Mouse (Mus musculus) heart, embryonic 12.5 days (tissue): ENCODE data around the gene Pkhd1. TPM values are rescaled to one million over a fixed set of nuclear protein-coding genes. Genes with fewer than 3 reads are reported as not detected.

Experiments
- ATAC-seq: fragments of 200-750 bp; cut with Nextera tagmentation; 2 replicates; pipeline ENCODE4 v1.8.0; 2017; ENCODE audit warnings: moderate TSS enrichment, moderate library complexity; ENCODE audit not compliant: insufficient number of reproducible peaks, low FRiP score
- H3K27ac ChIP-seq: fragments of 300-500 bp; sonication (generic); 2 replicates; pipeline ENCODE4 v1.5.1; 2016; ENCODE audit warnings: mild to moderate bottlenecking, moderate library complexity; ENCODE audit not compliant: poor library complexity, severe bottlenecking
- H3K27me3 ChIP-seq: fragments of 300-500 bp; sonication (generic); replicated peaks from 2 replicates; pipeline ENCODE4 v1.6.1; 2016; ENCODE audit warnings: mild to moderate bottlenecking, moderate library complexity
- H3K36me3 ChIP-seq: fragments of 300-500 bp; sonication (generic); 2 replicates; pipeline ENCODE4 v1.6.1; 2016; ENCODE audit warnings: mild to moderate bottlenecking, moderate library complexity
- H3K4me1 ChIP-seq: fragments of 300-500 bp; sonication (generic); replicated peaks from 2 replicates; pipeline ENCODE4 v1.6.1; 2016; ENCODE audit warnings: mild to moderate bottlenecking
- H3K4me2 ChIP-seq: fragments of 300-500 bp; sonication (generic); 2 replicates; pipeline ENCODE4 v1.6.1; 2016; ENCODE audit warnings: mild to moderate bottlenecking, moderate library complexity
- H3K4me3 ChIP-seq: fragments of 300-500 bp; sonication (generic); 2 replicates; pipeline ENCODE4 v1.5.1; 2016; ENCODE audit warnings: mild to moderate bottlenecking
- H3K9ac ChIP-seq: fragments of 300-500 bp; sonication (generic); 2 replicates; pipeline ENCODE4 v1.6.1; 2016; ENCODE audit warnings: mild to moderate bottlenecking, moderate library complexity
- H3K9me3 ChIP-seq: fragments of 300-500 bp; sonication (generic); replicated peaks from 2 replicates; pipeline ENCODE4 v1.6.1; 2016; ENCODE audit warnings: mild to moderate bottlenecking, moderate library complexity
- WGBS: fragments of 180-500 bp; shearing (Covaris S2); methylation state at CpG from one replicate; pipeline ENCODE4 v1.1.7; 2016; 5-methylcytosine and 5-hydroxymethylcytosine counted together
- polyA plus RNA-seq: library from polyadenylated mRNA; unstranded; fragments of >200 nt; fragmentation: Nextera tagmentation; extraction: Ambion mirVana; gene quantifications from 2 replicates; pipeline ENCODE4 v1.2.1, GENCODE M21; 2016

The Pkhd1 gene
- not detected in 2 replicates for polyA plus RNA-seq

DNA sequence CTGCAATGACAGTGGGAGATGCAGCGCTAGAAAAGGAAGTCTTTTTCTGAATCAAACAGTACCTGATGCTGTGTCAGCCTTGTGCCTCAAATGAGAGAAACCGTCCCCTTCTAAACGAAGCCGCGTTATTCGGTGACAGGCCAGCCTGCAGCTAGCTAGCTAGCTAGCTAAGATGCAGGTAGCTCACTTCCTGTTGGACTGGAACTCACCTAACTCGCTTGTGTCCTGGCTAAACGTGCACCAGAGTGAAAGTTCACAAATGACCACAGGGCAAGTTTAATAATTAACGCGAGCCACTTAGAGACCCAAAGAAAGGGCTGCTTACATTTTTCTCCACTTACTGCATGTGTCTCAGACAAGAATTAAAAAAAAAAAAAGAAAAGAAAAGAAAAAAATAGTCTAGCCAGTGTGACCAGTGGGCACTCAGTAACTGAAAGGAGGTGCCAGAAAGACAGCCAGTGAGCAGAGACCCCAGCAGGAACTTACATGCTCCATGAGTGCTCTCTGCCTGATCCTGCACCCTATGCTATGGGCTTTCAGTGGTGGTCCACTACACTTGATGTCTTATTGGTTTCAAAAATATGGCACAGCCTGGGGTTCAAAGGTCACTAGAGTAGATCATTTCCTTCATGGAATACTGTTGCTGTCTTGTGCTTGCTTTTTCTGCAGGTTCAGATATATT lies at the start of gene Pkhd1:
TSS of gene Pkhd1 (minus strand) at position 216 of the 682 bp plus-strand sequence.
- no peak for ATAC-seq
- Histone ChIP-seq H3K36me3 (no peaks in the 10 kb centered on the region), H3K4me1 (0 out of 2 replicates have a peak, but pooled peaks cover 3% of the 10 kb centered on the region), H3K9me3 (no peaks in the 10 kb centered on the region), H3K9ac (no peak within 1 kb of the TSS), H3K27me3 (no peaks in the 10 kb centered on the region), H3K4me3 (no peak within 1 kb of the TSS), H3K27ac (no peak within 1 kb of the TSS), H3K4me2 (no peak within 1 kb of the TSS)
- 76% methylated on average over 10 of the region's 10 CpGs for WGBS

GRCm38 (mm10) chr1:20667567-20667966 lies 49.7 kb upstream of the Pkhd1 start:
- Histone ChIP-seq H3K9ac (no peak overlapping the region), H3K4me1 (no peaks in the 10 kb centered on the region), H3K4me2 (no peak overlapping the region), H3K27ac (no peak overlapping the region), H3K4me3 (no peak overlapping the region), H3K36me3 (no peaks in the 10 kb centered on the region), H3K9me3 (no peaks in the 10 kb centered on the region), H3K27me3 (no peaks in the 10 kb centered on the region)
- ATAC-seq: no peak
- 67% methylated on average over 7 of the region's 7 CpGs for WGBS

- Histone ChIP-seq H3K27ac (no peak overlapping the region), H3K36me3 (no peaks in the 10 kb centered on the region), H3K4me1 (no peaks in the 10 kb centered on the region), H3K9me3 (no peaks in the 10 kb centered on the region), H3K4me3 (no peak overlapping the region), H3K4me2 (no peak overlapping the region), H3K27me3 (no peaks in the 10 kb centered on the region), H3K9ac (no peak overlapping the region)
- 85% methylated on average over 2 of the region's 2 CpGs for WGBS
- no peak for ATAC-seq
Measured at GRCm38 (mm10) chr1:20666233-20666632, 48.4 kb upstream of the Pkhd1 start.

DNA sequence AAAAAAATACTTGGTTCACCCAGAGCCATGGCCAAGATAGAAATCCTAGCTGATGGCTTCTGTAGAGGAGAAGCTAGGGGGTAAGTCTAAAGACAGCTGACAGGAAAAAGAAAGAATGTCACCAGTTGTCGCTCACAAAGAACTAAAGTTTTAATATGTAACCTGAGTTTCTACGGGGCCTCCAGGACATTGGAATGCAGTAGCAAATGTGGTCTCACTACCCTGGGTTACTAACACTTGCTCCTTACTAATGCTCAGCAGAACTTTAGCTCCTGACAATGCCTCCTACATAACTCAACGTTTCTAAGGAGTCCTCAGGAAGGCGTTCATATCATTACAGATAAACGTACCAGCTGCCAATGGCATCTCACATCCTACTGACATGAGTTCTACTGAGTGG lies 37.2 kb upstream of the Pkhd1 start:
- ATAC-seq: no peak
- no peak overlapping the region for H3K4me2 ChIP-seq
- no peaks in the 10 kb centered on the region for H3K4me1 ChIP-seq
- H3K9me3 ChIP-seq: no peaks in the 10 kb centered on the region; the same call in none of the 2 replicates
- H3K4me3 ChIP-seq: no peak overlapping the region
- H3K9ac ChIP-seq: no peak overlapping the region
- H3K27me3 ChIP-seq: no peaks in the 10 kb centered on the region
- no peak overlapping the region for H3K27ac ChIP-seq
- WGBS: 55% methylated on average over 5 of the region's 5 CpGs
- no peaks in the 10 kb centered on the region for H3K36me3 ChIP-seq

- no peaks in the 10 kb centered on the region for H3K4me1 ChIP-seq
- no peak for ATAC-seq
- H3K27me3 ChIP-seq: no peaks in the 10 kb centered on the region
- no peak overlapping the region for H3K27ac ChIP-seq
- no peak overlapping the region for H3K4me2 ChIP-seq
- no peak overlapping the region for H3K4me3 ChIP-seq
- 53% methylated on average over 6 of the region's 6 CpGs for WGBS
- no peaks in the 10 kb centered on the region; the same call in none of the 2 replicates for H3K9me3 ChIP-seq
- H3K9ac ChIP-seq: no peak overlapping the region
- no peaks in the 10 kb centered on the region for H3K36me3 ChIP-seq
Measured at GRCm38 (mm10) chr1:20653513-20654506, 35.9 kb upstream of the Pkhd1 start.

GRCm38 (mm10) chr1:20634856-20635255 lies 17.0 kb upstream of the Pkhd1 start:
- H3K27ac ChIP-seq: no peak overlapping the region
- WGBS: 68% methylated on average over 2 of the region's 2 CpGs
- H3K27me3 ChIP-seq: no peaks in the 10 kb centered on the region
- no peaks in the 10 kb centered on the region for H3K4me1 ChIP-seq
- 0 out of 2 replicates have a peak, but pooled peaks cover 3% of the 10 kb centered on the region for H3K9me3 ChIP-seq
- no peak for ATAC-seq
- no peaks in the 10 kb centered on the region for H3K36me3 ChIP-seq
- H3K4me2 ChIP-seq: no peak overlapping the region
- no peak overlapping the region for H3K9ac ChIP-seq
- no peak overlapping the region for H3K4me3 ChIP-seq

GRCm38 (mm10) chr1:20633276-20633869 lies 15.5 kb upstream of the Pkhd1 start:
- no peak for ATAC-seq
- no peak overlapping the region for H3K9ac ChIP-seq
- 69% methylated on average over 7 of the region's 7 CpGs for WGBS
- H3K27ac ChIP-seq: no peak overlapping the region
- H3K4me3 ChIP-seq: no peak overlapping the region
- H3K27me3 ChIP-seq: no peaks in the 10 kb centered on the region
- H3K36me3 ChIP-seq: no peaks in the 10 kb centered on the region
- 0 out of 2 replicates have a peak, but pooled peaks cover 3% of the 10 kb centered on the region for H3K9me3 ChIP-seq
- H3K4me2 ChIP-seq: no peak overlapping the region
- no peaks in the 10 kb centered on the region for H3K4me1 ChIP-seq

GRCm38 (mm10) chr1:20624564-20624963 lies 6.7 kb upstream of the Pkhd1 start:
- H3K9ac ChIP-seq: no peak overlapping the region
- WGBS: 83% methylated on average over 3 of the region's 3 CpGs

DNA sequence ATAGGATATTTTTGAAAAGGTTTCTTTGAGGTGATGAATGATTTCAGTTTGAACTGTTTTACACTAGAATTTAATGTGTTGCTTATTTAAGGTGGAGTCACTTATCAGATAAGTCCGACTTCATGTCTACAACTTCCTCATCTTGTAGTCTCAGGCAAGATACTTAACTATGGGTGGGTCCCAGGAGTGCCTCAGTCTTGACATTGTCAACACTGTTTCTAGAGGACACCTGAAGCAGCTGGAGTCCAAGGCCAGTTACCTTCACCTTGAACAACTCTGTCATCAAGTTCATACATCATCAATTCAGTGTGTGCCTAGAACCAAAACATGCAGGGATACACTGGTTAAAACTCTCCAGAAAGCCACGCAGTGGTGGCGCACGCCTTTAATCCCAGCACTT lies 5.5 kb upstream of the Pkhd1 start:
- Histone ChIP-seq H3K4me1 (0 out of 2 replicates have a peak, but pooled peaks cover 3% of the 10 kb centered on the region), H3K9me3 (no peaks in the 10 kb centered on the region), H3K4me2 (no peak overlapping the region), H3K9ac (no peak overlapping the region), H3K27me3 (no peaks in the 10 kb centered on the region), H3K36me3 (no peaks in the 10 kb centered on the region), H3K27ac (no peak overlapping the region), H3K4me3 (no peak overlapping the region)
- WGBS: 82% methylated on average over 4 of the region's 4 CpGs
- ATAC-seq: no peak

More at GRCm38 (mm10) chr1:20624564-20624963, 6.7 kb upstream of the Pkhd1 start:
- no peak overlapping the region for H3K4me3 ChIP-seq
- ATAC-seq: no peak
- H3K4me2 ChIP-seq: no peak overlapping the region
- no peaks in the 10 kb centered on the region for H3K4me1 ChIP-seq
- no peaks in the 10 kb centered on the region for H3K27me3 ChIP-seq
- H3K36me3 ChIP-seq: no peaks in the 10 kb centered on the region
- H3K9me3 ChIP-seq: no peaks in the 10 kb centered on the region
- no peak overlapping the region for H3K27ac ChIP-seq

DNA sequence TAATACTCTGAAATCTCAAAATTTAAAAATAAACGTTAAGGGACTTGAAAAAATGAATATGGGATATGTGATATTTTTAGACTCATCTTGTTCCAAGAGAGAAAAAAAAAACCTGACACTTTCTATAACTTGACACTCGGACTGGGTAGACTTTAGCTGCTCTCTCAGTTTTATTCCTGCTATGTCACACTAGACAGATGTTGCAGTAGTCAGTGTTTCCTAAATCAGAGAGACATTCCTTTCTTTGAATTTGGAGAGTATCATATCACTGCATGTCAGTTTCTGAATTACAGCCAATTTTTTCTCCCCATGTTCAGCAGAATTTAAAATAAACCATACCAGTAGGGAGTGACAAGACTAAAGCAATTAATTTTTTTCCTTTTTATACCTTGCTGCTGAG lies 2.7 kb upstream of the Pkhd1 start:
- H3K27me3 ChIP-seq: no peaks in the 10 kb centered on the region
- no peak overlapping the region for H3K9ac ChIP-seq
- no peak overlapping the region for H3K4me3 ChIP-seq
- H3K27ac ChIP-seq: no peak overlapping the region
- 0 out of 2 replicates have a peak, but pooled peaks cover 3% of the 10 kb centered on the region for H3K4me1 ChIP-seq
- no peak overlapping the region for H3K4me2 ChIP-seq
- ATAC-seq: no peak
- H3K36me3 ChIP-seq: no peaks in the 10 kb centered on the region
- WGBS: 43% methylated on average over 2 of the region's 2 CpGs
- H3K9me3 ChIP-seq: no peaks in the 10 kb centered on the region

- Histone ChIP-seq H3K9ac (no peak overlapping the region), H3K36me3 (no peaks in the 10 kb centered on the region), H3K9me3 (no peaks in the 10 kb centered on the region), H3K27ac (no peak overlapping the region), H3K4me1 (0 out of 2 replicates have a peak, but pooled peaks cover 3% of the 10 kb centered on the region), H3K27me3 (no peaks in the 10 kb centered on the region), H3K4me3 (no peak overlapping the region), H3K4me2 (no peak overlapping the region)
- WGBS: 44% methylated on average over 3 of the region's 3 CpGs
- ATAC-seq: no peak
Measured at GRCm38 (mm10) chr1:20619363-20619762, 1.5 kb upstream of the Pkhd1 start.
